Mouse (Mus musculus): ENCODE results near the gene Cryzl2.

DNA sequence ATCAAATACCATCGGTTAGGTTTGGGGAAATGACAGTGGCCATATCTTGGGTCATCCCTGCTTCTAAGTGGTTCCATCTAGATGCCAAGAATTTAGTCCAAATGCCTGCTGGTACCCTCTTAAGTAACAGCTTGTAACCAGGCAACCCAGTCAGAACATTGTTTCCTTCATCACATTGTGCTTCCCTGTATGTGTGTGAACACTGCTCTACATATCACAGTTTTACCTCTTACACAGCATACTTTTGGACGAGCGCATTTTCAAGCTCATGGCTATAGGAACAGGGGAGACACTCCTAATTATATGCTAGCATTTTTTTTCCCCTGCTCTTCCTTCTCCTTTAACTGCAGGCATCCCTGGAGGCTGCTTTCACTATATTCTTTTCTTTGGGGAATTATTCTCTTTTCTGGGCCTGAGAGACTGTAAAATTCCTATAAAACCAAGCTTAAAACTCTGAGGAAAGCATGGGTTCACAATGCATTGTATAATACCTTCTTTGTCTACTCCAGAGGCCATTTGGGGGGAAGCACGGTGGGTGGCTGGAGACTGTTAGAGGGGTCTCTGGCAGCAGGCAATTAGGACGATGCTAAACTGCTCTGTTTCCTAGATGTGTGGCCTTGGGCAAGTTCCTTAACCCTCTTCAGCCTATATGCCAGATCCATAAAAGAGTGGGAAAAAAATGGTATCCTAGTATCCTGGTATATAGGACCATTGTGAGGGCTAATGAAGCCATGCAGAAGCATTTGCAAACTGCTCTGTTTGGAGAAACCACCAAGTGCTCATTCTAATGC lies 5.4 kb upstream of the Cryzl2 start:
- TF ChIP-seq CTCF (IDR thresholded peaks at IDR 0.05; ENCODE audit: control insufficient read depth, insufficient read depth, low read length) = no peak
- TF ChIP-seq POLR2A (IDR thresholded peaks at IDR 0.05; ENCODE audit: borderline replicate concordance, control insufficient read depth, low read depth, low read length) = no peak
